Mouse (Mus musculus): Measurements from ENCODE around the gene Lmntd2.

DNA sequence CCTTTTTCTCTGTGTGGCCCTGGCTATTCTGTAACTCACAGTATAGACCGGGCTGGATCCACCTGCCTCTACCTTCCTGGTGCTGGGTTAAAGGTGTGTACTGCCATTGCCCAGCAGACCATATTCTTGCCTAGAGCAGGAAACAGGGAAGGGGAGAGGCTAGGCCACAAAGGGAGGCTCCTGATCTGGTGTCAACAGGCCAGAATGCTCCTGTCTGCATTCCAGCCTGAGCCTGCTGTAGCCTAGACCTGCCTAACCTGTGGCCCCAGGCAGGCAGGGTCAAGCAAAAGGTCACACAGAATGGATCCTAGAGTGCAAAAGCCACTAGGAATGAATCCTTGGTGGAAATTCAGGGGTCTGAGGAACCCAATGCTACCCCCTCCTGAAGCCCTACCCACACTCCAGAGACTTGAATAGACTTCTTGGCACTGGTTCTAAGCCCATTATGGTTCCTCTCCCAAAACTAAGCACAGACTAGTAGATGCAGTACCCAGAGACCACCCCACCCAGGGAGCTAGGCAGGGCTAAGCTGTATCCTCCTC is 5.7 kb upstream of the Lmntd2 start:
- TF ChIP-seq CTCF (IDR thresholded peaks at IDR 0.05; ENCODE audit: low read depth), result no peak
- no peak for TF ChIP-seq EP300 (IDR thresholded peaks at IDR 0.05; ENCODE audit: low read depth)
